Mouse (Mus musculus): Measurements from ENCODE around the gene Sorcs3.

Sorcs3 gene

GRCm38 (mm10) chr19:48523803-48524202, 318.0 kb downstream of the Sorcs3 start:
- DNase-seq (ENCODE audit: low read depth, low spot score) = no peak

- DNase-seq (ENCODE audit: low read depth, low spot score) = no peak
Observed at GRCm38 (mm10) chr19:48524527-48525214, 318.8 kb downstream of the Sorcs3 start.

- DNase-seq (ENCODE audit: low read depth, low spot score) = no peak
Observed at GRCm38 (mm10) chr19:48533582-48533981, 327.8 kb downstream of the Sorcs3 start.

- no peak for DNase-seq (ENCODE audit: low read depth, low spot score)
Observed at GRCm38 (mm10) chr19:48544294-48544693, 338.5 kb downstream of the Sorcs3 start.

- no peak for DNase-seq (ENCODE audit: low read depth, low spot score)
Observed at GRCm38 (mm10) chr19:48545421-48546132, 339.8 kb downstream of the Sorcs3 start.

GRCm38 (mm10) chr19:48546133-48546448, 340.3 kb downstream of the Sorcs3 start:
- no peak for DNase-seq (ENCODE audit: low read depth, low spot score)

GRCm38 (mm10) chr19:48548143-48548881, 342.5 kb downstream of the Sorcs3 start:
- DNase-seq (ENCODE audit: low read depth, low spot score) = no peak

- DNase-seq (ENCODE audit: low read depth, low spot score) = no peak
Observed at GRCm38 (mm10) chr19:48559432-48559831, 353.6 kb downstream of the Sorcs3 start.

GRCm38 (mm10) chr19:48575736-48576135, 369.9 kb downstream of the Sorcs3 start:
- no peak for DNase-seq (ENCODE audit: low read depth, low spot score)

GRCm38 (mm10) chr19:48577169-48577568, 371.3 kb downstream of the Sorcs3 start:
- no peak for DNase-seq (ENCODE audit: low read depth, low spot score)

GRCm38 (mm10) chr19:48584938-48585560, 379.2 kb downstream of the Sorcs3 start:
- no peak for DNase-seq (ENCODE audit: low read depth, low spot score)

- no peak for DNase-seq (ENCODE audit: low read depth, low spot score)
Observed at GRCm38 (mm10) chr19:48616951-48617350, 411.1 kb downstream of the Sorcs3 start.

GRCm38 (mm10) chr19:48630671-48631327, 425.0 kb downstream of the Sorcs3 start:
- no peak for DNase-seq (ENCODE audit: low read depth, low spot score)

- no peak for DNase-seq (ENCODE audit: low read depth, low spot score)
Observed at GRCm38 (mm10) chr19:48642566-48642965, 436.7 kb downstream of the Sorcs3 start.

- DNase-seq (ENCODE audit: low read depth, low spot score) = no peak
Observed at GRCm38 (mm10) chr19:48649941-48650340, 444.1 kb downstream of the Sorcs3 start.

GRCm38 (mm10) chr19:48651617-48652016, 445.8 kb downstream of the Sorcs3 start:
- DNase-seq (ENCODE audit: low read depth, low spot score) = no peak

GRCm38 (mm10) chr19:48660201-48660600, 454.4 kb downstream of the Sorcs3 start:
- DNase-seq (ENCODE audit: low read depth, low spot score) = no peak

- no peak for DNase-seq (ENCODE audit: low read depth, low spot score)
Observed at GRCm38 (mm10) chr19:48679896-48680295, 474.1 kb downstream of the Sorcs3 start.

GRCm38 (mm10) chr19:48682485-48682884, 476.7 kb downstream of the Sorcs3 start:
- DNase-seq (ENCODE audit: low read depth, low spot score) = no peak

- DNase-seq (ENCODE audit: low read depth, low spot score) = no peak
Observed at GRCm38 (mm10) chr19:48686369-48686768, 480.5 kb downstream of the Sorcs3 start.

GRCm38 (mm10) chr19:48700111-48700658, 494.4 kb downstream of the Sorcs3 start:
- no peak for DNase-seq (ENCODE audit: low read depth, low spot score)

All from c-Kit-negative CD71-positive TER-119-positive erythroid progenitor cells, embryonic 14.5 days (primary cell).